Mouse (Mus musculus): ENCODE data around the gene 4930558K02Rik. TPM values are rescaled to one million over a fixed set of nuclear protein-coding genes. Genes with fewer than 3 reads are reported as not detected.

4930558K02Rik gene
- polyA plus RNA-seq, 1 experiment from 2014 or later = not detected

DNA sequence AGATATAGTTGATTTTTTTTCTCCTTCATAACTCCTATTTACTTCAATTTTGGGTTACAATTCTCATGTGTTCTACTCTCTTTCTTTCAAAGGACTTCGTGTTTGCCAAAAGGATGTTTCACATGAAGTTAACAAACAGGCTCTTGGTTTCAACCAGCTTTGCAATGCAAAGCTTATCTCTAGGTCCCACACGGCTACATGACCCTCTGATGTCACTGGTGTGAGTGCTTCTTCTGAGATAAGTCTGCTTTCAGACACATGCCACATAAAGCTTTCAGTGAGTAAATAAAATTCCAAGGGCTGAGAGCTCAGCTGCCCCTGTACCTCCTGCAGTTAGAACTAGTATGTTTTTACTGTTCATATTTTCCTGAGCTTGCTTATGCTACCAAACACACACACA is 84.9 kb downstream of the 4930558K02Rik start:
- H3K4me3 ChIP-seq (ENCODE audit: control insufficient read depth in 1 of 2, insufficient read depth in 1 of 2, low read depth in 1 of 2, low read length in 2 of 2) = no peak overlapping the region
- no peak for ATAC-seq (ENCODE audit: insufficient number of reproducible peaks, insufficient read depth, low FRiP score, low read depth)
- no peak overlapping the region for H3K4me2 ChIP-seq (ENCODE audit: low read length)
- H3K27ac ChIP-seq (replicated peaks in 1 of 2; ENCODE audit: control insufficient read depth in 1 of 2, insufficient read depth in 1 of 2, low read depth in 2 of 2, low read length in 2 of 2) = no peak overlapping the region
- H3K36me3 ChIP-seq (ENCODE audit: control insufficient read depth, insufficient read depth, low read length) = no peaks in the 10 kb centered on the region
- H3K9me3 ChIP-seq (ENCODE audit: control insufficient read depth, low read length) = peaks cover 3% of the 10 kb centered on the region; the same call in 1 of the 2 replicates
- no peaks in the 10 kb centered on the region for H3K27me3 ChIP-seq (ENCODE audit: control insufficient read depth, insufficient read depth, low read length)
- H3K4me1 ChIP-seq (ENCODE audit: control insufficient read depth in 2 of 2, insufficient read depth in 2 of 2, low read length in 2 of 2) = peaks cover 3 to 14% of the 10 kb centered on the region in 2 experiments
- no peak overlapping the region for H3K9ac ChIP-seq (ENCODE audit: low read length)
- WGBS = 23% methylated on average over 2 of the region's 2 CpGs

GRCm38 (mm10) chr1:161894126-161894525 is 85.3 kb downstream of the 4930558K02Rik start:
- WGBS = 35% methylated on average over 2 of the region's 2 CpGs
- H3K36me3 ChIP-seq (ENCODE audit: control insufficient read depth, insufficient read depth, low read length) = no peaks in the 10 kb centered on the region
- no peak overlapping the region for H3K4me2 ChIP-seq (ENCODE audit: low read length)
- peak overlapping the region in 1 of 2 experiments; percentile 61; a peak in 2 of 4 replicates for H3K27ac ChIP-seq (replicated peaks in 1 of 2; ENCODE audit: control insufficient read depth in 1 of 2, insufficient read depth in 1 of 2, low read depth in 2 of 2, low read length in 2 of 2)
- peaks cover under 1% of the 10 kb centered on the region; the same call in 1 of the 2 replicates for H3K9me3 ChIP-seq (ENCODE audit: control insufficient read depth, low read length)
- no peak for ATAC-seq (ENCODE audit: insufficient number of reproducible peaks, insufficient read depth, low FRiP score, low read depth)
- no peaks in the 10 kb centered on the region for H3K27me3 ChIP-seq (ENCODE audit: control insufficient read depth, insufficient read depth, low read length)
- H3K9ac ChIP-seq (ENCODE audit: low read length) = no peak overlapping the region
- H3K4me1 ChIP-seq (ENCODE audit: control insufficient read depth in 2 of 2, insufficient read depth in 2 of 2, low read length in 2 of 2) = peaks cover 3 to 14% of the 10 kb centered on the region in 2 experiments
- H3K4me3 ChIP-seq (ENCODE audit: control insufficient read depth in 1 of 2, insufficient read depth in 1 of 2, low read depth in 1 of 2, low read length in 2 of 2) = no peak overlapping the region

Other genes starting within 250 kb of the 4930558K02Rik start
- not detected in 2 replicates for gene Fasl, start 191.1 kb downstream of the 4930558K02Rik start, polyA plus RNA-seq (2014; fragmentation: Nextera tagmentation; extraction: Ambion mirVana)
- 15.5 and 19.2 TPM in 2 replicates for gene Suco, start 103.0 kb downstream of the 4930558K02Rik start, polyA plus RNA-seq (2014; fragmentation: Nextera tagmentation; extraction: Ambion mirVana)
- 24.8 and 33.1 TPM in 2 replicates for gene Pigc, start 10.4 kb downstream of the 4930558K02Rik start, polyA plus RNA-seq (2014; fragmentation: Nextera tagmentation; extraction: Ambion mirVana)

All from heart, embryonic 14.5 days (tissue).